Mouse (Mus musculus): ENCODE measurements around the gene Zkscan5.

Zkscan5 gene

GRCm38 (mm10) chr5:145203936-145204691 is at the start of gene Zkscan5:
TSS of gene Zkscan5 (plus strand) at chr5:145204562.
- CTCF ChIA-PET: interaction anchor here (0.6 to 0.8 kb wide), 2 partner anchors 26 to 265 kb away, joined by 3 to 9 read pairs; no protein-coding TSS in a partner anchor

DNA sequence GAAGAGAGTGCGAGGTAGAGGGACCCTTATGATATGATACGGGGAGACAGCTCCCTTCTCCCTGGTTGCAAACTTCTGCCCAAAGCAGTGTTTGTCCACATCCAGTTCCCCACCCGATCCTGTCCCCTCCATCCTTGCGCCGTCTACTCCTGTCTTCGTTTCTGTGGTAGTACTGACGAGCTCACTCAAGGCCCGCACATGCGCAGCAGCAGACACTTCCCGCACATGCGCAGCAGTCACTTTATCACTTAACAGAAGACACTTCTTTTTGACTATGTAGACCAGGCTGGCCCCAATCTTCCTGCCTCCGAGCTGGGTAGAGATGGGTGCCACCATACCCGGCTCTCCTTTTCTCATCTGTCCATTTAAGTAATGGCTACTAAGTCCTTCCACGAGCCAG is 43.0 kb upstream of the Zkscan5 start:
- CTCF ChIA-PET: no interaction called here

- CTCF ChIA-PET: interaction anchor here (0.7 kb wide), 1 partner anchor 1618 kb away, joined by 3 read pairs; no protein-coding TSS in a partner anchor
Measured at GRCm38 (mm10) chr5:145164710-145165109, 39.7 kb upstream of the Zkscan5 start.

DNA sequence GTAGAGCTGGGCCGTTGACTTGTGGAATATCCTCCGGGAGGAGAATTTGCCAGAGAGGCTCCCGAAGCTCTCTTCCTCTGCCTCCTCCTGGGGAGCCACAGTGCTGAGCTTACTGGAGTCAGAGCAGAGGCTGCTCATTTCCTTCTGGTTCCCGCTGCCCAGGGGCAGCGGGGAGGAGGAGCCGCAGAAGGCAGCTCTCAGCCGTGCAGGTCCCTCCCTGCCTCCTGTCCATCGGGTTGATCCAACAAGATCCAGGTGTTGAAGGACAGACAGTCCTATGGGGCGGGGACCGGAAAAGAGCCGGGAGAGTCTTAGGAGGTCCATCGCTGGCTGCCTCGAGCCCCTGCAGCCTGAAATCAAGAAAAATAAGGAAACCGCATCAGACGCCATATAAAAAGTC is 39.2 kb upstream of the Zkscan5 start:
- CTCF ChIA-PET: interaction anchor here (0.7 kb wide), 1 partner anchor 1618 kb away, joined by 3 read pairs; no protein-coding TSS in a partner anchor

GRCm38 (mm10) chr5:145166536-145167305 is 37.6 kb upstream of the Zkscan5 start, which contains the start of the genes Ptcd1 and Cpsf4:
TSS of gene Ptcd1 (minus strand) at chr5:145167108.
TSS of gene Cpsf4 (plus strand) at chr5:145167213.
- CTCF ChIA-PET: interaction anchor here (0.7 kb wide), 1 partner anchor 54 kb away, joined by 3 read pairs; no protein-coding TSS in a partner anchor

GRCm38 (mm10) chr5:145167306-145167661 is 37.1 kb upstream of the Zkscan5 start:
- CTCF ChIA-PET: no interaction called here

- CTCF ChIA-PET: no interaction called here
Measured at GRCm38 (mm10) chr5:145178461-145178980, 25.8 kb upstream of the Zkscan5 start.

GRCm38 (mm10) chr5:145185244-145185643 is 19.1 kb upstream of the Zkscan5 start:
- CTCF ChIA-PET: no interaction called here

GRCm38 (mm10) chr5:145189416-145189815 is 14.9 kb upstream of the Zkscan5 start:
- CTCF ChIA-PET: interaction anchor here (0.7 kb wide), 1 partner anchor 12 kb away, joined by 5 read pairs; the partner anchor contains the start of gene Zkscan14

- CTCF ChIA-PET: interaction anchor here (0.6 kb wide), 1 partner anchor 957 kb away, joined by 5 read pairs; no protein-coding TSS in a partner anchor
Measured at GRCm38 (mm10) chr5:145190373-145190772, 14.0 kb upstream of the Zkscan5 start.

GRCm38 (mm10) chr5:145190875-145191798 is 13.2 kb upstream of the Zkscan5 start:
- CTCF ChIA-PET: interaction anchor here (0.6 kb wide), 1 partner anchor 957 kb away, joined by 5 read pairs; no protein-coding TSS in a partner anchor

- CTCF ChIA-PET: no interaction called here
Measured at GRCm38 (mm10) chr5:145191962-145192361, 12.4 kb upstream of the Zkscan5 start, which contains the start of gene Atp5j2. TSS of gene Atp5j2 (minus strand) at chr5:145192062.

DNA sequence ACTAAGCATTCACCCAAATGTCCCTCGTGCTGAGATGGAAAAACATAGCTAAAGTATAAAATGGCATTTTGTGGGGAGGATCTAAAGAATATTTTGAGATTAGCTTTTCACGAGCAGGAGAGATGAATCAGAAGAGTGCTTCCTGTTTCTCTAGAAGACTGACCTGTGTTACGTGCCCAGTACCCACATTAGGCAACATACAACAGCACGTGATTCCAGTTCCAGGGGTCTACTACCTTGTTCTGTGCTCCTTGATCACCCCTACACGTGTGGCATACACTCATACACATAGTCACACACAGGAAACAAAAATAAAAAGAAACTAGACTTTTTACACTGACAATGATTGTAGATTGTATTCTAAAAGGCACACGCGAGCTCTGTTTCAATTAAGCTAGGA is 4.0 kb upstream of the Zkscan5 start:
- CTCF ChIA-PET: no interaction called here

- CTCF ChIA-PET: interaction anchor here (0.5 to 1.2 kb wide), 3 partner anchors 12 to 235 kb away, joined by 3 to 5 read pairs (median 3); no protein-coding TSS in a partner anchor
Measured at GRCm38 (mm10) chr5:145201321-145201991, 2.9 kb upstream of the Zkscan5 start, which contains the start of gene Zkscan14. TSS of gene Zkscan14 (minus strand) at chr5:145201868.

GRCm38 (mm10) chr5:145202446-145202845 is 1.9 kb upstream of the Zkscan5 start:
- CTCF ChIA-PET: no interaction called here

GRCm38 (mm10) chr5:145205041-145205440 is 679 bp downstream of the Zkscan5 start:
- CTCF ChIA-PET: interaction anchor here (0.7 to 1.2 kb wide), 2 partner anchors 20 to 28 kb away, joined by 3 to 4 read pairs; no protein-coding TSS in a partner anchor

DNA sequence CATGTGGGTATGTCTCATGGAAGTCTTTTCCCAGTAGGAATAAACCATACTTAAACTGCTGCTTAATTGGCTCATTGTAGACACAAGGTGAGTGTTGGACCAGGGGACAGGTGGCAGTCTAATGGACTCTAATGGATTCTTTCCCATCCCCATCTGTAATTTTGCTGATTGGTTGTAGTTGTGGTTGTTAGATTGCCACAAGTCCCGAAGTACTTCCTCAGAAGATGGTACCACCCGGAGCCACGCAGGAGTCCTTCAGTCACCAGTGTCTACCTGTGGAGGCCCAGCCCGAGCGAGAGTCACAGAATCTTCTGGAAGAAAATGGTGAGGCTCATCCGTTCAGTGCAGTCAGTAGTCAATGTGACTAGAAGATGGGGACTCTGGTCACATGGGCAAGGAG is 3.0 kb downstream of the Zkscan5 start:
- CTCF ChIA-PET: interaction anchor here (1.0 kb wide), 1 partner anchor 18 kb away, joined by 3 read pairs; no protein-coding TSS in a partner anchor

DNA sequence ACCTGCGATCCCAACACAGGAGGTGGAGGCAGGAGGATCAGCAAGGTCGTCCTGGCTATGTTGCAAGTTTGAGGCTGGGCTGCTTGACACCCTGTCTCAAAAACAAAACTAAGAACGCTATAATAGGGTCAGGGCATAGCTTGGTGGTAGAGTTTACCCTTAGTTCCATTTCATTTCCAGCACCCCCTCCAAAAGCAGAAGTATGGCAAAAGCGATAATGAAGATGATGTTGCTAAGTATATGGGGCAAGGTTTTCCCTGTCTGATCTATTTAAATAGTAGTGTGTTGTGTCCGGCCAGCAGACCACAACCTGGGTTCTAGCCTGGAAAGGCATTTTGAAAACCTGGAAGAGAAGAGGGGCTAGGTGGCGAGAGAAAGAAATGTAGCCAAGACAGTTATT is 3.6 kb downstream of the Zkscan5 start:
- CTCF ChIA-PET: no interaction called here

DNA sequence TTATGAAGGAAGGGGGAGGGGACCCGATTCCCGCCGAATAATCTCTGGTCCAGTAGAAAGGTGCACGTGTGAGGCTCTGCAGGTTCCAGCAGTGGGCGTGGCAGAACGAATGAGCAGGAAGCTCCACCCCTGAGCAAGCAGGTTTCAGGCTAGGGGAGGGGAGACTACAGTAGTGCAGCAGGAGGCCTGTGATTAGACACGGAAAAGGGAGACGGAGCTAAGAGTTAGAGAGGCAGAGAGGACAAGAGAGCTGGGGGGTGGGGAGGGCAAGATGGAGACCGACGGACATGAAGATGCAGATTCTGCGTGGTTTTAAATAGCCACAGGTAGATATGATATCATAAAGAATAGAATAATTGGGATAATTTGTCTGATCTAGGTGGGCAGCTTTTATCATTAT is 4.0 kb downstream of the Zkscan5 start:
- CTCF ChIA-PET: interaction anchor here (0.6 kb wide), 1 partner anchor 31 kb away, joined by 4 read pairs; no protein-coding TSS in a partner anchor

- CTCF ChIA-PET: no interaction called here
Measured at GRCm38 (mm10) chr5:145211340-145211739, 7.0 kb downstream of the Zkscan5 start.

Measured in spleen, embryonic (tissue).